ENCODE assay signal across 13 mouse cellular contexts in the genomic region with DNA sequence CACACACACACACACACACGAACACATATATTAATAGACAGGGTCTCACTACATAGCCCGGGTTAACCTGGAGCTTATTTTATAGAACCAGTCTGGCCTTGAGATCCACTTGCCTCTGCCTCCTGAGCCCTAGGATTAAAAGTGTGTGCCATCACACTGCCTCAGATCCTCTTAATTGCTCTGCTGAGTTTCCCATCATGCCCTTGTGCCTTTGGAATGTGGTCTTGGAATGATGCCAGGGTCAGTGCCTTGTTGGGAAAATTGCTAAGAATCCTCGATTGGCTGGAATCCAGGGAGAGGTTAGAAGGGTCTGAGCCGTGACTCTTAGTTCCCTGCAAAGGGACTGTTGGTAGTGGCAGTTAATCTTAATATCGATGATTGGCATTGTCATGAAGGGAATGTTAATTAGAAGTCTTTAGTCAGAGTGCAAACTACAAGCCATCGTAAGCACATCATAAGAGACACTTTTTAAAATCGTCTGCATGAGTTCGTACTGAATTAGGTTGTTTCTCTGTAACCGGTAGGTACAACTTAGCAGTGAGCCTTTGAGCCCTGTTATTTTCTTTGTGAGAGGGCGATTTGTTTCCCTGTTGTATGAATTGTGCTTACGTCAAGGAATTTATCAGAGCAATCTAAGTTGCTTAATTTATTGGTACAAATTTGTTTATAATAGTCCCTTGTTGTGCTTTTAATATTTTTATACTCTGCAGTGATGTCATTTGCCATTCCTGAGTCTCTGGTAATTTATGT.
DNase-seq lines count a peak whose midpoint lies in the region; ATAC-seq and TF ChIP-seq lines count a peak whose summit lies in the region.
"Had no signal": no experiment of that assay in that cellular context is flagged by ENCODE, and none has a peak within 500 bp of the region (broad histone marks: within the 10 kb centered on the region; RNA-seq: fewer than 3 reads in every experiment).

No protein-coding gene starts in this region.

- DNase-seq in heart, adult 11 months, result peak; percentile 81
- no peak for DNase-seq in heart, embryonic 10.5 days (ENCODE audit: low spot score)
- peak; percentile 15 for DNase-seq in 3T3-L1 (ENCODE audit: low read depth, low spot score)
- peak; percentile 89 for DNase-seq in brain, embryonic 14.5 days (ENCODE audit: low read depth)
- DNase-seq in spleen, postnatal 4 days (ENCODE audit: low spot score in 2 of 2), result no peak
- no peak for DNase-seq in left cerebral cortex, adult 8-10 months (ENCODE audit: low spot score in 2 of 2)
- DNase-seq: gastrocnemius, postnatal 36 days; liver, postnatal 0 days; right cerebral cortex, postnatal 25 days had no signal

- WGBS in heart, embryonic 10.5 days, result 73% methylated on average over 11 of the region's 11 CpGs
- WGBS in lung, embryonic 16.5 days, result 52% methylated on average over 11 of the region's 11 CpGs

- no peak overlapping the region for H3K27ac ChIP-seq in heart, embryonic 10.5 days
- H3K27ac ChIP-seq in lung, embryonic 16.5 days (ENCODE audit: low read length), result 0 out of 2 replicates have a peak overlapping the region, but pooled peaks have one; percentile 9

- H3K4me1 ChIP-seq in heart, embryonic 10.5 days, result peaks cover 10% of the 10 kb centered on the region
- peaks cover 13% of the 10 kb centered on the region for H3K4me1 ChIP-seq in lung, embryonic 16.5 days (replicated peaks; ENCODE audit: control insufficient read depth, insufficient read depth, low read length)

- TF ChIP-seq CTCF in brain, embryonic 14.5 days (IDR thresholded peaks at IDR 0.05; ENCODE audit: borderline replicate concordance, extremely low read depth, insufficient read depth, insufficient read length), result no peak

- H3K4me3 ChIP-seq in heart, embryonic 10.5 days, result no peak overlapping the region
- H3K4me3 ChIP-seq in lung, embryonic 16.5 days (ENCODE audit: low read length), result no peak overlapping the region

- 0 out of 2 replicates have a peak, but pooled peaks cover under 1% of the 10 kb centered on the region for H3K27me3 ChIP-seq in heart, embryonic 10.5 days (ENCODE audit: insufficient read depth, poor library complexity, severe bottlenecking)
- no peaks in the 10 kb centered on the region for H3K27me3 ChIP-seq in lung, embryonic 16.5 days (ENCODE audit: control insufficient read depth, insufficient read depth, low read depth, low read length)
- H3K27me3 ChIP-seq: CH12.LX had no signal

- H3K9ac ChIP-seq in lung, embryonic 16.5 days (ENCODE audit: low read length), result no peak overlapping the region
- H3K9ac ChIP-seq: liver, postnatal 0 days had no signal

- no peak for TF ChIP-seq POLR2A in brain, embryonic 14.5 days (IDR thresholded peaks at IDR 0.05; ENCODE audit: borderline replicate concordance, extremely low read depth, insufficient read depth, insufficient read length, poor library complexity, severe bottlenecking)

- no peaks in the 10 kb centered on the region for H3K36me3 ChIP-seq in heart, embryonic 10.5 days
- H3K36me3 ChIP-seq in lung, embryonic 16.5 days (ENCODE audit: control insufficient read depth, insufficient read depth, low read length), result no peaks in the 10 kb centered on the region

- ATAC-seq in lung, embryonic 16.5 days (ENCODE audit: low read depth), result peak; percentile 26; the same call in 1 of the 2 replicates
- no peak for ATAC-seq in erythroblast, adult 5-6 weeks (replicated peaks; ENCODE audit: low FRiP score, poor library complexity, severe bottlenecking)
- ATAC-seq: activated CD4-positive, CD25-positive, alpha-beta regulatory T cell, adult 4 months; liver, postnatal 0 days had no signal

- no peak overlapping the region for H3K4me2 ChIP-seq in lung, embryonic 16.5 days (ENCODE audit: low read depth, low read length)

- H3K9me3 ChIP-seq in heart, embryonic 10.5 days, result no peaks in the 10 kb centered on the region
- no peaks in the 10 kb centered on the region for H3K9me3 ChIP-seq in lung, embryonic 16.5 days (ENCODE audit: control insufficient read depth, low read length)

Comparison
In these comparisons a context has a peak if more than half of its experiments do, and no peak if none do; other contexts are left out.
1. DNase-seq: peak in heart, adult 11 months (single experiment), 3T3-L1 (single experiment) and brain, embryonic 14.5 days (single experiment); none in heart, embryonic 10.5 days (single experiment), spleen, postnatal 4 days (0 of 2) and left cerebral cortex, adult 8-10 months (0 of 2).